Mouse (Mus musculus): ENCODE measurements at regions not wholly inside any gene's neighbourhood (a gene's known extent, or its start where the extent isn't known, plus 50 kb on each side); places are given as distances from the start of the nearest gene placed in this dataset.

GRCm38 (mm10) chr13:112223616-112224015, 64.6 kb upstream of the Ankrd55 start:
- no peak for ATAC-seq
- Histone ChIP-seq H3K4me3 (replicated peaks; ENCODE audit: low read length) (no peak overlapping the region), H3K36me3 (ENCODE audit: control insufficient read depth, insufficient read depth) (no peaks in the 10 kb centered on the region), H3K4me2 (ENCODE audit: low read length) (no peak overlapping the region), H3K9ac (replicated peaks; ENCODE audit: low read depth, low read length) (no peak overlapping the region), H3K27me3 (replicated peaks; ENCODE audit: control insufficient read depth, insufficient read depth, low read length) (no peaks in the 10 kb centered on the region), H3K4me1 (replicated peaks; ENCODE audit: control insufficient read depth, insufficient read depth, low read length) (no peaks in the 10 kb centered on the region), H3K27ac (ENCODE audit: low read length) (no peak overlapping the region), H3K9me3 (ENCODE audit: control insufficient read depth, low read length) (no peaks in the 10 kb centered on the region)
- 83% methylated on average over 2 of the region's 2 CpGs for WGBS

GRCm38 (mm10) chr13:112227766-112228165, 60.5 kb upstream of the Ankrd55 start:
- Histone ChIP-seq H3K27ac (ENCODE audit: low read length) (no peak overlapping the region), H3K27me3 (replicated peaks; ENCODE audit: control insufficient read depth, insufficient read depth, low read length) (no peaks in the 10 kb centered on the region), H3K9me3 (ENCODE audit: control insufficient read depth, low read length) (no peaks in the 10 kb centered on the region), H3K4me1 (replicated peaks; ENCODE audit: control insufficient read depth, insufficient read depth, low read length) (no peaks in the 10 kb centered on the region), H3K9ac (replicated peaks; ENCODE audit: low read depth, low read length) (no peak overlapping the region), H3K4me2 (ENCODE audit: low read length) (no peak overlapping the region), H3K36me3 (ENCODE audit: control insufficient read depth, insufficient read depth) (no peaks in the 10 kb centered on the region), H3K4me3 (replicated peaks; ENCODE audit: low read length) (no peak overlapping the region)
- WGBS: 89% methylated on average over 13 of the region's 13 CpGs
- no peak for ATAC-seq

GRCm38 (mm10) chr13:112228846-112229245, 59.4 kb upstream of the Ankrd55 start:
- no peak overlapping the region for H3K4me3 ChIP-seq (replicated peaks; ENCODE audit: low read length)
- no peak overlapping the region for H3K27ac ChIP-seq (ENCODE audit: low read length)
- H3K9me3 ChIP-seq (ENCODE audit: control insufficient read depth, low read length): no peaks in the 10 kb centered on the region
- WGBS: 78% methylated on average over 4 of the region's 4 CpGs
- H3K9ac ChIP-seq (replicated peaks; ENCODE audit: low read depth, low read length): no peak overlapping the region
- no peaks in the 10 kb centered on the region for H3K36me3 ChIP-seq (ENCODE audit: control insufficient read depth, insufficient read depth)
- H3K4me1 ChIP-seq (replicated peaks; ENCODE audit: control insufficient read depth, insufficient read depth, low read length): no peaks in the 10 kb centered on the region
- H3K27me3 ChIP-seq (replicated peaks; ENCODE audit: control insufficient read depth, insufficient read depth, low read length): no peaks in the 10 kb centered on the region
- ATAC-seq: no peak
- H3K4me2 ChIP-seq (ENCODE audit: low read length): no peak overlapping the region

GRCm38 (mm10) chr13:112230176-112230575, 58.1 kb upstream of the Ankrd55 start:
- Histone ChIP-seq H3K27ac (ENCODE audit: low read length) (no peak overlapping the region), H3K4me1 (replicated peaks; ENCODE audit: control insufficient read depth, insufficient read depth, low read length) (no peaks in the 10 kb centered on the region), H3K9me3 (ENCODE audit: control insufficient read depth, low read length) (no peaks in the 10 kb centered on the region), H3K27me3 (replicated peaks; ENCODE audit: control insufficient read depth, insufficient read depth, low read length) (no peaks in the 10 kb centered on the region), H3K4me3 (replicated peaks; ENCODE audit: low read length) (no peak overlapping the region), H3K4me2 (ENCODE audit: low read length) (no peak overlapping the region), H3K9ac (replicated peaks; ENCODE audit: low read depth, low read length) (no peak overlapping the region), H3K36me3 (ENCODE audit: control insufficient read depth, insufficient read depth) (no peaks in the 10 kb centered on the region)
- ATAC-seq: no peak
- WGBS: 93% methylated on average over 3 of the region's 3 CpGs

- H3K27me3 ChIP-seq (replicated peaks; ENCODE audit: control insufficient read depth, insufficient read depth, low read length): no peaks in the 10 kb centered on the region
- ATAC-seq: no peak
- 89% methylated on average over 6 of the region's 6 CpGs for WGBS
- H3K9me3 ChIP-seq (ENCODE audit: control insufficient read depth, low read length): no peaks in the 10 kb centered on the region
- H3K27ac ChIP-seq (ENCODE audit: low read length): no peak overlapping the region
- H3K4me2 ChIP-seq (ENCODE audit: low read length): no peak overlapping the region
- H3K36me3 ChIP-seq (ENCODE audit: control insufficient read depth, insufficient read depth): no peaks in the 10 kb centered on the region
- H3K4me3 ChIP-seq (replicated peaks; ENCODE audit: low read length): no peak overlapping the region
- no peaks in the 10 kb centered on the region for H3K4me1 ChIP-seq (replicated peaks; ENCODE audit: control insufficient read depth, insufficient read depth, low read length)
- H3K9ac ChIP-seq (replicated peaks; ENCODE audit: low read depth, low read length): no peak overlapping the region
Measured at GRCm38 (mm10) chr13:112234695-112235094, 53.6 kb upstream of the Ankrd55 start.

GRCm38 (mm10) chr13:112236956-112237355, 51.3 kb upstream of the Ankrd55 start:
- 33% methylated on average over 6 of the region's 6 CpGs for WGBS
- H3K27ac ChIP-seq (ENCODE audit: low read length): no peak overlapping the region
- H3K9me3 ChIP-seq (ENCODE audit: control insufficient read depth, low read length): no peaks in the 10 kb centered on the region
- H3K4me3 ChIP-seq (replicated peaks; ENCODE audit: low read length): no peak overlapping the region
- no peaks in the 10 kb centered on the region for H3K27me3 ChIP-seq (replicated peaks; ENCODE audit: control insufficient read depth, insufficient read depth, low read length)
- H3K4me1 ChIP-seq (replicated peaks; ENCODE audit: control insufficient read depth, insufficient read depth, low read length): no peaks in the 10 kb centered on the region
- no peak overlapping the region for H3K4me2 ChIP-seq (ENCODE audit: low read length)
- H3K9ac ChIP-seq (replicated peaks; ENCODE audit: low read depth, low read length): no peak overlapping the region
- H3K36me3 ChIP-seq (ENCODE audit: control insufficient read depth, insufficient read depth): no peaks in the 10 kb centered on the region
- no peak for ATAC-seq

GRCm38 (mm10) chr13:112237377-112237776, 50.9 kb upstream of the Ankrd55 start:
- Histone ChIP-seq H3K4me1 (replicated peaks; ENCODE audit: control insufficient read depth, insufficient read depth, low read length) (no peaks in the 10 kb centered on the region), H3K27me3 (replicated peaks; ENCODE audit: control insufficient read depth, insufficient read depth, low read length) (no peaks in the 10 kb centered on the region), H3K9me3 (ENCODE audit: control insufficient read depth, low read length) (no peaks in the 10 kb centered on the region), H3K27ac (ENCODE audit: low read length) (no peak overlapping the region), H3K4me2 (ENCODE audit: low read length) (no peak overlapping the region), H3K36me3 (ENCODE audit: control insufficient read depth, insufficient read depth) (no peaks in the 10 kb centered on the region), H3K4me3 (replicated peaks; ENCODE audit: low read length) (no peak overlapping the region), H3K9ac (replicated peaks; ENCODE audit: low read depth, low read length) (no peak overlapping the region)
- 73% methylated on average over 5 of the region's 5 CpGs for WGBS
- no peak for ATAC-seq

GRCm38 (mm10) chr13:112237917-112238316, 50.3 kb upstream of the Ankrd55 start:
- WGBS: 63% methylated on average over 4 of the region's 4 CpGs
- H3K27me3 ChIP-seq (replicated peaks; ENCODE audit: control insufficient read depth, insufficient read depth, low read length): no peaks in the 10 kb centered on the region
- H3K27ac ChIP-seq (ENCODE audit: low read length): no peak overlapping the region
- no peaks in the 10 kb centered on the region for H3K4me1 ChIP-seq (replicated peaks; ENCODE audit: control insufficient read depth, insufficient read depth, low read length)
- ATAC-seq: no peak
- no peak overlapping the region for H3K4me2 ChIP-seq (ENCODE audit: low read length)
- H3K36me3 ChIP-seq (ENCODE audit: control insufficient read depth, insufficient read depth): no peaks in the 10 kb centered on the region
- no peak overlapping the region for H3K9ac ChIP-seq (replicated peaks; ENCODE audit: low read depth, low read length)
- H3K4me3 ChIP-seq (replicated peaks; ENCODE audit: low read length): no peak overlapping the region
- H3K9me3 ChIP-seq (ENCODE audit: control insufficient read depth, low read length): no peaks in the 10 kb centered on the region

All from forebrain, embryonic 16.5 days (tissue).